Mouse (Mus musculus) embryo, embryonic 10 days (tissue): Measurements from ENCODE around the gene Sema3g.

Experiments
- DNase-seq: peaks from one replicate; pipeline ENCODE4 v3.0.0-alpha.2; 2015; ENCODE audit warnings: low spot score

Gene Sema3g

GRCm38 (mm10) chr14:31232404-31233069 lies 14.9 kb downstream of the Sema3g start:
- DNase-seq, result no peak

- no peak for DNase-seq
Measured at GRCm38 (mm10) chr14:31233070-31233995, 15.7 kb downstream of the Sema3g start.

- peak; percentile 89 for DNase-seq
Measured at GRCm38 (mm10) chr14:31233996-31234591, 16.4 kb downstream of the Sema3g start.

- DNase-seq, result no peak
Measured at GRCm38 (mm10) chr14:31237101-31237882, 19.6 kb downstream of the Sema3g start.

- DNase-seq, result no peak
Measured at GRCm38 (mm10) chr14:31240528-31240927, 22.9 kb downstream of the Sema3g start.

- no peak for DNase-seq
Measured at GRCm38 (mm10) chr14:31244777-31245176, 27.1 kb downstream of the Sema3g start.

- no peak for DNase-seq
Measured at GRCm38 (mm10) chr14:31245946-31246345, 28.3 kb downstream of the Sema3g start.

- DNase-seq, result no peak
Measured at GRCm38 (mm10) chr14:31248396-31248795, 30.7 kb downstream of the Sema3g start.

GRCm38 (mm10) chr14:31250222-31251083 lies 32.8 kb downstream of the Sema3g start:
- DNase-seq, result peak; percentile 80

GRCm38 (mm10) chr14:31251084-31251604 lies 33.5 kb downstream of the Sema3g start, which contains the start of the genes Phf7 and Bap1:
TSS of gene Phf7 (minus strand) at chr14:31251317.
TSS of gene Bap1 (plus strand) at chr14:31251450.
- DNase-seq, result peak; percentile 99

GRCm38 (mm10) chr14:31251626-31252025 lies 34.0 kb downstream of the Sema3g start:
- no peak for DNase-seq

- no peak for DNase-seq
Measured at GRCm38 (mm10) chr14:31252091-31252490, 34.4 kb downstream of the Sema3g start.

- no peak for DNase-seq
Measured at GRCm38 (mm10) chr14:31258476-31259050, 40.9 kb downstream of the Sema3g start.

- DNase-seq, result no peak
Measured at GRCm38 (mm10) chr14:31260374-31260773, 42.7 kb downstream of the Sema3g start.

- DNase-seq, result no peak
Measured at GRCm38 (mm10) chr14:31260932-31261331, 43.3 kb downstream of the Sema3g start.

- DNase-seq, result no peak
Measured at GRCm38 (mm10) chr14:31267649-31268048, 50.0 kb downstream of the Sema3g start.

GRCm38 (mm10) chr14:31268301-31269001 lies 50.8 kb downstream of the Sema3g start:
- peak; percentile 64 for DNase-seq

GRCm38 (mm10) chr14:31269456-31270100 lies 51.9 kb downstream of the Sema3g start:
- peak; percentile 86 for DNase-seq

GRCm38 (mm10) chr14:31271121-31271520 lies 53.5 kb downstream of the Sema3g start:
- no peak for DNase-seq
